Mouse (Mus musculus) lung, postnatal 14 days (tissue): ENCODE measurements around the gene Gm13272.
A peak's percentile ranks its signal among the peaks of the same experiment; 100 is the strongest.
"Not testable (repeated sequence)": the region's sequence is repeated elsewhere in the genome, so short reads cannot be mapped to it uniquely, and the experiment has no call there.

Source experiments
- DNase-seq: peaks from one replicate; pipeline ENCODE4 v3.0.0; 2021

The Gm13272 gene

DNA sequence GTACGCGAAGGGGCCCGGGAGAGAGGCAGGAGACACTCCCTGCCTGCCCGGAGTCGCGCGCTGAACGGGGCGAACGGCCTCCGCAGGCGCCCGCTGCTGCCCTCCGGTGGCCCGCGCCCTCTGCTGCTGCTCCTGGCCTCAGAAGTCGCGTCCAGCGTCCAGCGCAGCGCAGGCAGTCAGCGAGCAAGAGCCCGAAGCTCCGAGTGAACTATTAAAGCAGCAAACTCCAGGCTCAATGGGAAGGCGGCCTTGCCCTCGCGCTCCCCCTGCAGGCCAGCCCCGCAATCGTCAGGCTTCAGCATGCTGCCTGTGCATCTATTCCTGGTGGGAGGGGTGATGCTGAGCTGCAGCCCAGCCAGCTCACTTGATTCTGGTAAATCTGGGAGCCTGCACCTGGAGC is at the start of gene Gm13272:
Gene Gm13272 (plus strand): TSS at position 301 of the 400 bp plus-strand sequence.
- DNase-seq = not testable (repeated sequence)

DNA sequence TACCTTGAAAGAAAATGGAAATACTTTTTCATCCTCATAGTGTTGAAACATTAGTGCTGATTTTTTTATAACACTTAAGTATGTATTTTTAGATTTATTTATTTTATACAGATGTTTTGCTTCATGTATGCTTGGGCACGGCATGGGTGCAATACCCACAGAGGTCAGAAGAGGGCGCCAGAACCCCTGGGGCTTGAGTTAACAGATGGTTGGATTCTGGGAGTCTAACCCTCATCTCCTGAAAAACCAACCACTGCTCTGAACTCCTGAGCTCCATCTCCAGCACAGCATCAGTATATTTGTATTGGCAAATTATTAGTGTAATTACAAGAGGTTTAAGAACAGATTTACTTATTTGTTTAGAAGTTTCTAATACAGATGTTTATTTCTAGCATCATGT is 41.2 kb upstream of the Gm13272 start:
- peak; percentile 86 for DNase-seq

DNA sequence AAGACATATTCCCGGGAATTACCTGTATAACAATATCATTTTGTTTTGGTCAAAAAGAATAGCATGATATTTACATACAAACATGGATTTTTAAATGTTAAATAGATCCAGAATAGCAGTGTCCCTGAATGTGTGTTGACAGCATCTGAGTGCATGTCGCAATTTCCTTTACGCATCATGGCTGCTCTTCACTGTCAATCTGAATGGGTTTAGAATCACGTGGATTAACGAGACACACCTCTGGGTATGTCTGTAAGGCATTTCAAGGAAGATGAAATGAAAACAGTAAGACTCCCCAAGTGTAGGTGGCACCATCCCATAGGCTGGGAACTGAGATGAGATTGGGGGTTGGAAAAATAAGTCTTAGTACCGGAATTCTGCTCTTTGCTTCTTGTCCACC is 40.6 kb upstream of the Gm13272 start:
- no peak for DNase-seq

DNA sequence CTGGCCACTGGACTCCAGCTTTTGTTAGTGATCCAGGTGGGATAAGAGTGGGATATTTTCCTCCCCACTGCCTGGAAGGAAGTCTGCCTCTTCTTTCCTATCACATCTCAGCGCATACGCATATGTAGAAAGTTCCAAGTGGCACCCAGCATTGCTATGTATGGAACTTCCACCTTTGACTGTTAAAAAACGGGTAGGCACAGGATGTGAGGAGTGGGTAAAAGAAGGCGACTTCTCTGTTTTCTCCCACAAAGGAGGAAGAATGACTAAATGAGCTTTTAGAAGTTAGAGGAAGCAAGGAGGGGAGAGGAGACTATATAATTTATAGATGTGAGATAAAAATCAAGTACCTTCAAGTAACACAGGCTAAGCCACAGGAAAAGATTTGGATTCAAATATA is 38.2 kb upstream of the Gm13272 start:
- no peak for DNase-seq

DNA sequence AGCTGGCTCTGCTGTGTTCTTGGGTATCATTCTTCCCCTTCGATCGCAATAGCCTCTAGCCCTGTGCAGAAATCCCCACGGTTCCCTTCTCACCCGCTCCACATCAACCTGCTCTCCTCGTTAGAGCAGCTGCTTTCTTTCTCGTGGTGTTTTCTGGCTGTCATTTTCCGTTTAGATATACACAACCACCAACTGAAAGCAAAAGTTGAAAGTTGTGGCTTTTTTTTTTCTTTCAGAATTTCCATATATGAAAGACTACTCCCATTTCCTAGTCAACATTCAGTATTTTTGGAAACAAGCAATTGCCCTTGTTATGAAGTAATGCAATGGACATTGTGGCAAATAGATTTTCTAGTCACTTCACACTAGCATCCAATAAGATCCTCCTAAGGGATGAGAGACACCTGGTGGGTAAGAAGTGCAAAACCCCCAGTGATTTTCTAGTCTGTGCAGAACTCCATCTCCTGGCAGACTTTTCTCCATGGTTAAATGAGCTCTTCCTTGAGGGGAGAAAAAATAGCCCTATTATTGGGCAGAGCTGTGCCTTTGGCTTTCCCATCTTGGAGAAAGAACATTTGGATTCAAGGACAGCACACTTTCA is 36.8 kb upstream of the Gm13272 start:
- no peak for DNase-seq

DNA sequence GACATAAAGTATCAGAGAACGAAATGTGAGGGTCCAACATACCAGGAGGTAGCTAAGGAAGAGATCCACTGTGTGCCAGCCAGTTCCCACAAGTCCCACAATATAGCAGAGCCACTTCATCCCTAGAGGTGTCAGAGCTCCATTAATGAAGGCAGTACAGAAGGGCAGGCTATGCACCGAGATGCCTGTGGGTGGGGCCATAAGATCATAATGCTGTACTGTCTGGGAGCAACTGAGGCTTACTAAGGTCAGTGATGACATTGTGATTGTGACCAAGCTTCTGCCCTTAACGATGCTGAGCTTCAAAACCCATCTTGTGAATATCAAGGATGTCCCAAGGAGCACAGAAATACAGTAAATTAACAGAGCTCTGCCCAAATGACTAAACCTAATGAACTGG is 35.4 kb upstream of the Gm13272 start:
- no peak for DNase-seq

DNA sequence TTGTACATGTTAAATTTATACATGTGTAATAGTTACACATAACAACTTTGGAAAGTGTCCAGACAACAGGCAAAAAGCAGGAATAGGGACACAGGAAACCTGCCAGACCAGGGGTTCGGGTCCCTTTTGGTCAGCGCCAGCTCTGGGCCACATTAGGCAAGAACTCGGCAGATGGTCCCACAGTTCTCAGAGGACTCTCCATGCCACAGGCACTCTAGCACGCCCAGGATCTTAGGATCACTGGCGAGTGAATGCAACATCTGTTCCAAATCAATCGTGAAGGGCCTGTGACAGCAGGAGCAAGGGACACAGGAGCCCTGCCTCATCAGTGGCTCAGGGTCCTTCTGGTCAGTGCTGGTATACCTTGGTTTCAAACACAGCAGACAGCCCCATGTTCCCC is 29.7 kb upstream of the Gm13272 start:
- no peak for DNase-seq

DNA sequence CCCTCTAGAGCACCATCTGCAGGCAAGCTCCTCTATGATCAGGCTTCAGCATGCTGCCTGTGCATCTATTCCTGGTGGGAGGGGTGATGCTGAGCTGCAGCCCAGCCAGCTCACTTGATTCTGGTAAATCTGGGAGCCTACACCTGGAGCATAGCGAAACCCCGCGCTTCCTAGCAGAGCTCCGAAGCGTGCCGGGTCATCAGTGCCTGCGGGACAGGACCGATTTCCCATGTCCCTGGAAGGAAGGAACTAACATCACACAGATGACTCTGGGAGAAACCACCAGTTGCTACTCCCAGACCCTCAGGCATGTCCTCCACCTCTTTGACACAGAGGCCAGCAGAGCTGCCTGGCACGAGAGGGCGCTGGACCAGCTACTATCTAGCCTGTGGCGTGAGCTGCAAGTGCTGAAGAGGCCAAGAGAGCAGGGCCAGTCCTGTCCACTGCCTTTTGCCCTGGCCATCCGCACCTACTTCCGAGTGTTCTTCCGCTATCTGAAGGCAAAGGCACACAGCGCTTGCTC is 24.8 kb upstream of the Gm13272 start, which contains the start of gene Gm13271:
Gene Gm13271 (plus strand): TSS at position 51 of the 523 bp plus-strand sequence.
- peak; percentile 47 for DNase-seq

DNA sequence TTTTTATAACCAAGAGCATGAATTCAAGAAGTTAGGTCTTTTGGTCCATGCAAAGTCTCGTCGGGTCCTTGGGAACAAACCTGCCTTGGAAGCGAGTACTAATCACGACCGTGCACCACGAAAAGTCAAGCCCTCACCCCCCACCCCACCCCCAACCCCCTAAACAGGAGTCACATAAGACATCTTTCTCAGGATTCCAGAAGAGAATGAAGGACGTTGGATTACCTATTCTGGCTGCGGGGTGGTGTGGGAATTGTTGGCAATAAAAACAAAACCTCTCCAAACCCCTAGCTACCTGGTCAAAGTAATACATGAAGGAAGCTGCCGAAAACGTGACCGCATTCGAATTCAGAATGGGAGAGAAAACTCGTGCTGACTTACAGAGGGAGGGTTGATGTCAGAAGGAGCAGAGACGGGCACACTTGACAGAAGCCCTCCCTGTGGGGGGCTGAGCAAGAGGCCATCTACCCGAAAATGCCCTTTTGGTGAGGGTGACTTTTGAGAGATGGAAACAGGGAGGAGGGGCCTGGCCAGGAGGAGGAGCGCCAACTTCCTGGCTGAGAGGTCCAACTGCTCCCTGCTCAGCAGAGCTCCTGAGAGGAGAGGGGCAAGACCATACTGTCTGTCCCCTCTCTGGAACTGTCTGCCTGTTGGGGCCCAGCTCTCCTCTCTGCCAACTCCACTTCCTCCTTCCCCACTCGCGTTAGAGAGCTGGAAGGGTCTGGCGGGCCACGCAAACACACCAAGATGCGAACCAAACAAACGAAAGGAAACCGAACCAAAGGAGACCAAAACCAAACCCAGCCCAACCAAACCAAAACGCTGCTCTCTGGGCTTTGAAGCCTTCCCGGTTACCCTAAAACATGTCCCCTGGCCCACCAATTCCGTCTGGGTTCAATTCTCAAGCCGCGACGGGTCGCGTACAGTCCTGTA is 22.8 kb upstream of the Gm13272 start:
- not testable (repeated sequence) for DNase-seq

DNA sequence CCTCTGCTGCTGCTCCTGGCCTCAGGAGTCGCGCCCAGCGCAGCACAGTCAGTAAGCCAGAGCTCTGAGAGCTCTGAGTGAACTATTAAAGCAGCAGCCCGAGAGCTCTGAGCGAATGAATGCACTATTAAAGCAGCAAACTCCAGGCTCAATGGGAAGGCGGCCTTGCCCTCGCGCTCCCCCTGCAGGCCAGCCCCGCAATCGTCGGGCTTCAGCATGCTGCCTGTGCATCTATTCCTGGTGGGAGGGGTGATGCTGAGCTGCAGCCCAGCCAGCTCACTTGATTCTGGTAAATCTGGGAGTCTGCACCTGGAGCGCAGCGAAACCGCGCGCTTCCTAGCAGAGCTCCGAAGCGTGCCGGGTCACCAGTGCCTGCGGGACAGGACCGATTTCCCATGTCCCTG is 22.0 kb upstream of the Gm13272 start:
- peak; percentile 83 for DNase-seq

DNA sequence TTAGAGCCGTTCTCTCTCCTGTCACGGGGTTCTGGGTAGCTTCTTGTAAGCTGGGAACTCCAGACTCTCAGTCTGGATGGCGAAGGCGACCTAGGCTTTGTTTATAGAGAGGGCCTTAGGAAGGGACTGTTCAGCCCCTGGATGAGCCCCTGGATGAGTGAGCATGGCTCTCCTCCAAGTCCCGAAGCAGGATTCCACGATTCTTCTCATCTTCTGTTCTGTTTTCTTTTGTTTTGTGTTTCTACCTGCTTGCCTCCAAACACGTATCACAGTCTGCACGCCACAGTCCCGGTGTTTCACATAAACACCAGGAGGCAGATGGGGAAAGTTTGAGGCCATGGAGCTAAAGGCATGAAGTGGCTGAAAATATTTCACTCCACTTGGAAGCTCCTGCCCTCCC is 20.9 kb upstream of the Gm13272 start:
- not testable (repeated sequence) for DNase-seq

DNA sequence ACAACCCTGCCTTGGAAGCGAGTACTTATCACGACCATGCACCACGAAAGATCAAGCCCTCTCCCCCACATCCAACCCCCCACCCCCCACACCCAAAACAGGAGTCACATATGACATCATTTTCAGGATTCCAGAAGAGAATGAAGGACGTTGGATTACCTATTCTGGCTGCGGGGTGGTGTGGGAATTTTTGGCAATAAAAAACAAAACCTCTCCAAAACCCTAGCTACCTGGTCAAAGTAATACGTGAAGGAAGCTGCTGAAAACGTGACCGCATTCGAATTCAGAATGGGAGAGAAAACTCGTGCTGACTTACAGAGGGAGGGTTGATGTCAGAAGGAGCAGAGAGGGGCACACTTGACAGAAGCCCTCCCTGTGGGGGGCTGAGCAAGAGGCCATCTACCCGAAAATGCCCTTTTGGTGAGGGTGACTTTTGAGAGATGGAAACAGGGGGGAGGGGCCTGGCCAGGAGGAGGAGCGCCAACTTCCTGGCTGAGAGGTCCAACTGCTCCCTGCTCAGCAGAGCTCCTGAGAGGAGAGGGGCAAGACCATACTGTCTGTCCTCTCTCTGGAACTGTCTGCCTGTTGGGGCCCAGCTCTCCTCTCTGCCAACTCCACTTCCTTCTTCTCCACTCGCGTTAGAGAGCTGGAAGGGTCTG is 19.9 kb upstream of the Gm13272 start, which contains the start of gene Gm13283:
Gene Gm13283 (plus strand): TSS at position 510 of the 659 bp plus-strand sequence.
- DNase-seq = peak; percentile 28

DNA sequence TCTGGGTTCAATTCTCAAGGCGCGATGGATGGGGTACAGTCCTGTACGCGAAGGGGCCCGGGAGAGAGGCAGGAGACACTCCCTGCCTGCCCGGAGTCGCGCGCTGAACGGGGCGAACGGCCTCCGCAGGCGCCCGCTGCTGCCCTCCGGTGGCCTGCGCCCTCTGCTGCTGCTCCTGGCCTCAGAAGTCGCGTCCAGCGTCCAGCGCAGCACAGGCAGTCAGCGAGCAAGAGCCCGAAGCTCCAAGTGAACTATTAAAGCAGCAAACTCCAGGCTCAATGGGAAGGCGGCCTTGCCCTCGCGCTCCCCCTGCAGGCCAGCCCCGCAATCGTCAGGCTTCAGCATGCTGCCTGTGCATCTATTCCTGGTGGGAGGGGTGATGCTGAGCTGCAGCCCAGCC is 19.2 kb upstream of the Gm13272 start:
- DNase-seq = peak; percentile 80

DNA sequence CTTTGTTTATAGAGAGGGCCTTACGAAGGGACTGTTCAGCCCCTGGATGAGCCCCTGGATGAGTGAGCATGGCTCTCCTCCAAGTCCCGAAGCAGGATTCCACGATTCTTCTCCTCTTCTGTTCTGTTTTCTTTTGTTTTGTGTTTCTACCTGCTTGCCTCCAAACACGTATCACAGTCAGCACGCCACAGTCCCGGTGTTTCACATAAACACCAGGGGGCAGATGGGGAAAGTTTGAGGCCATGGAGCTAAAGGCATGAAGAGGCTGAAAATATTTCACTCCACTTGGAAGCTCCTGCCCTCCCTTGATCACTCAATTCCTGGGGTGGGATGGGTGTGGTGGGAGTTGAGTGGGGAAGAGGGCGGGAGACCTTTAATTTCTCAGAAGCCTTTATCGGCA is 17.9 kb upstream of the Gm13272 start:
- DNase-seq = peak; percentile 47

DNA sequence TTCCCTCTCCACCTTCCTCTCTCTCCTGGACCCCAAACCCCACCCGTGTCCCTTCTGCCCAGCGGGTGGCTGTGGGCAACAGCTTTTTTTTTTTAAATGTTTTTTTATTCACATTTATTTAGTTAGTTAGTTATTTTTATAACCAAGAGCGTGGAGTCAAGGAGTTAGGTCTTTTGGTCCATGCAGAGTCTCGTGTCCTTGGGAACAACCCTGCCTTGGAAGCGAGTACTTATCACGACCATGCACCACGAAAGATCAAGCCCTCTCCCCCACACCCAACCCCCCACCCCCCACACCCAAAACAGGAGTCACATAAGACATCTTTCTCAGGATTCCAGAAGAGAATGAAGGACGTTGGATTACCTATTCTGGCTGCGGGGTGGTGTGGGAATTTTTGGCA is 17.3 kb upstream of the Gm13272 start:
- not testable (repeated sequence) for DNase-seq

DNA sequence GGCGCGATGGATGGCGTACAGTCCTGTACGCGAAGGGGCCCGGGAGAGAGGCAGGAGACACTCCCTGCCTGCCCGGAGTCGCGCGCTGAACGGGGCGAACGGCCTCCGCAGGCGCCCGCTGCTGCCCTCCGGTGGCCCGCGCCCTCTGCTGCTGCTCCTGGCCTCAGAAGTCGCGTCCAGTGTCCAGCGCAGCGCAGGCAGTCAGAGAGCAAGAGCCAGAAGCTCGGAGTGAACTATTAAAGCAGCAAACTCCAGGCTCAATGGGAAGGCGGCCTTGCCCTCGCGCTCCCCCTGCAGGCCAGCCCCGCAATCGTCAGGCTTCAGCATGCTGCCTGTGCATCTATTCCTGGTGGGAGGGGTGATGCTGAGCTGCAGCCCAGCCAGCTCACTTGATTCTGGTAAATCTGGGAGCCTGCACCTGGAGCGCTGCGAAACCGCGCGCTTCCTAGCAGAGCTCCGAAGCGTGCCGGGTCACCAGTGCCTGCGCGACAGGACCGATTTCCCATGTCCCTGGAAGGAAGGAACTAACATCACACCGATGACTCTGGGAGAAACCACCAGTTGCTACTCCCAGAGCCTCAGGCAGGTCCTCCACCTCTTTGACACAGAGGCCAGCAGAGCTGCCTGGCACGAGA is 16.1 kb upstream of the Gm13272 start:
- peak; percentile 55 for DNase-seq

DNA sequence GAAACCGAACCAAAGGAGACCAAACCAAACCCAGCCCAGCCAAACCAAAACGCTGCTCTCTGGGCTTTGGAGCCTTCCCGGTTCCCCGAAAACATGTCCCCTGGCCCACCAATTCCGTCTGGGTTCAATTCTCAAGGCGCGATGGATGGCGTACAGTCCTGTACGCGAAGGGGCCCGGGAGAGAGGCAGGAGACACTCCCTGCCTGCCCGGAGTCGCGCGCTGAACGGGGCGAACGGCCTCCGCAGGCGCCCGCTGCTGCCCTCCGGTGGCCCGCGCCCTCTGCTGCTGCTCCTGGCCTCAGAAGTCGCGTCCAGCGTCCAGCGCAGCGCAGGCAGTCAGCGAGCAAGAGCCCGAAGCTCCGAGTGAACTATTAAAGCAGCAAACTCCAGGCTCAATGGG is 6.1 kb upstream of the Gm13272 start, which contains the start of gene Gm13290:
Gene Gm13290 (plus strand): TSS at position 301 of the 400 bp plus-strand sequence.
- DNase-seq = not testable (repeated sequence)

DNA sequence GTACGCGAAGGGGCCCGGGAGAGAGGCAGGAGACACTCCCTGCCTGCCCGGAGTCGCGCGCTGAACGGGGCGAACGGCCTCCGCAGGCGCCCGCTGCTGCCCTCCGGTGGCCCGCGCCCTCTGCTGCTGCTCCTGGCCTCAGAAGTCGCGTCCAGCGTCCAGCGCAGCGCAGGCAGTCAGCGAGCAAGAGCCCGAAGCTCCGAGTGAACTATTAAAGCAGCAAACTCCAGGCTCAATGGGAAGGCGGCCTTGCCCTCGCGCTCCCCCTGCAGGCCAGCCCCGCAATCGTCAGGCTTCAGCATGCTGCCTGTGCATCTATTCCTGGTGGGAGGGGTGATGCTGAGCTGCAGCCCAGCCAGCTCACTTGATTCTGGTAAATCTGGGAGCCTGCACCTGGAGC is 3.0 kb upstream of the Gm13272 start, which contains the start of gene Gm13289:
Gene Gm13289 (plus strand): TSS at position 301 of the 400 bp plus-strand sequence.
- DNase-seq = not testable (repeated sequence)

DNA sequence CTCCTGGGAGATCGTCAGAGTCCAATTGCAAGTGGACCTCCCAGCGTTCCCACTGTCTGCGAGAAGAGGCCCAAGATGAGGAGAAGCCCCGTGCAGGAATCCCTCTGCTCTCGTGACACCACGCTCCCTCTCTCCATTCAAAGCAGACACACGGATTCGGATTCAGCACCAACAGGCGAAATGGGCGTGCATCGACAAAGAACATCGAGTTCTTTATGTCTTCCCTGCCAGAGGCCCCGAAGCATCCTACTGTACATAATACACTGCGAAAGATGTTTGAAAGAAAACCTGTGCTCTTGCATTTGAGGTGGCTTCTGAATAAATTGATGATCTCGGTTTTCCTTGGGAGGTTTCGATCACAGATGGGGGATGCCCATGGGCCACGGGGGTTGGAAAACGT is 670 bp downstream of the Gm13272 start:
- DNase-seq = not testable (repeated sequence)

DNA sequence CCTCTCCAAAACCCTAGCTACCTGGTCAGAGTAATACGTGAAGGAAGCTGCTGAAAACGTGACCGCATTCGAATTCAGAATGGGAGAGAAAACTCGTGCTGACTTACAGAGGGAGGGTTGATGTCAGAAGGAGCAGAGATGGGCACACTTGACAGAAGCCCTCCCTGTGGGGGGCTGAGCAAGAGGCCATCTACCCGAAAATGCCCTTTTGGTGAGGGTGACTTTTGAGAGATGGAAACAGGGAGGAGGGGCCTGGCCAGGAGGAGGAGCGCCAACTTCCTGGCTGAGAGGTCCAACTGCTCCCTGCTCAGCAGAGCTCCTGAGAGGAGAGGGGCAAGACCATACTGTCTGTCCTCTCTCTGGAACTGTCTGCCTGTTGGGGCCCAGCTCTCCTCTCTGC is 2.2 kb downstream of the Gm13272 start, which contains the start of gene Ifnz:
Gene Ifnz (plus strand): TSS at position 301 of the 400 bp plus-strand sequence.
- DNase-seq = not testable (repeated sequence)

DNA sequence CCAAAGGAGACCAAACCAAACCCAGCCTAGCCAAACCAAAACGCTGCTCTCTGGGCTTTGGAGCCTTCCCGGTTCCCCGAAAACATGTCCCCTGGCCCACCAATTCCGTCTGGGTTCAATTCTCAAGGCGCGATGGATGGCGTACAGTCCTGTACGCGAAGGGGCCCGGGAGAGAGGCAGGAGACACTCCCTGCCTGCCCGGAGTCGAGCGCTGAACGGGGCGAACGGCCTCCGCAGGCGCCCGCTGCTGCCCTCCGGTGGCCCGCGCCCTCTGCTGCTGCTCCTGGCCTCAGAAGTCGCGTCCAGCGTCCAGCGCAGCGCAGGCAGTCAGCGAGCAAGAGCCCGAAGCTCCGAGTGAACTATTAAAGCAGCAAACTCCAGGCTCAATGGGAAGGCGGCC is 2.7 kb downstream of the Gm13272 start:
- not testable (repeated sequence) for DNase-seq

DNA sequence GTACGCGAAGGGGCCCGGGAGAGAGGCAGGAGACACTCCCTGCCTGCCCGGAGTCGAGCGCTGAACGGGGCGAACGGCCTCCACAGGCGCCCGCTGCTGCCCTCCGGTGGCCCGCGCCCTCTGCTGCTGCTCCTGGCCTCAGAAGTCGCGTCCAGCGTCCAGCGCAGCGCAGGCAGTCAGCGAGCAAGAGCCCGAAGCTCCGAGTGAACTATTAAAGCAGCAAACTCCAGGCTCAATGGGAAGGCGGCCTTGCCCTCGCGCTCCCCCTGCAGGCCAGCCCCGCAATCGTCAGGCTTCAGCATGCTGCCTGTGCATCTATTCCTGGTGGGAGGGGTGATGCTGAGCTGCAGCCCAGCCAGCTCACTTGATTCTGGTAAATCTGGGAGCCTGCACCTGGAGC is 5.8 kb downstream of the Gm13272 start, which contains the start of gene Gm13276:
Gene Gm13276 (plus strand): TSS at position 301 of the 400 bp plus-strand sequence.
- not testable (repeated sequence) for DNase-seq
